Mouse (Mus musculus): ENCODE measurements around the gene Tmem247. TPM values are rescaled to one million over a fixed set of nuclear protein-coding genes. Genes with fewer than 3 reads are reported as not detected.

Gene Tmem247
- not detected in 2 replicates for polyA plus RNA-seq (2015; fragmentation: Nextera tagmentation; extraction: Ambion mirVana)

- ATAC-seq (ENCODE audit: low FRiP score, low read depth): no peak
Observed at GRCm38 (mm10) chr17:86917048-86917447, at the start of gene Tmem247. Gene Tmem247 (plus strand): TSS chr17:86917348.

GRCm38 (mm10) chr17:86870586-86870985, 46.6 kb upstream of the Tmem247 start:
- H3K4me2 ChIP-seq (replicated peaks): no peak overlapping the region
- H3K27me3 ChIP-seq: no peaks in the 10 kb centered on the region
- no peak for ATAC-seq (ENCODE audit: low FRiP score, low read depth)
- no peaks in the 10 kb centered on the region for H3K9me3 ChIP-seq
- no peaks in the 10 kb centered on the region for H3K4me1 ChIP-seq
- no peak overlapping the region for H3K27ac ChIP-seq
- H3K9ac ChIP-seq: no peak overlapping the region
- 61% methylated on average over 8 of the region's 8 CpGs for WGBS
- H3K36me3 ChIP-seq: no peaks in the 10 kb centered on the region
- H3K4me3 ChIP-seq: no peak overlapping the region

More at GRCm38 (mm10) chr17:86917048-86917447, at the start of gene Tmem247:
- no peak within 1 kb of the TSS for H3K4me3 ChIP-seq
- H3K4me2 ChIP-seq (replicated peaks): no peak within 1 kb of the TSS
- no peaks in the 10 kb centered on the region for H3K36me3 ChIP-seq
- H3K9me3 ChIP-seq: peaks cover 6% of the 10 kb centered on the region; the same call in 1 of the 2 replicates
- H3K27me3 ChIP-seq: no peaks in the 10 kb centered on the region
- H3K4me1 ChIP-seq: no peaks in the 10 kb centered on the region
- H3K9ac ChIP-seq: no peak within 1 kb of the TSS
- 89% methylated on average over 10 of the region's 10 CpGs for WGBS
- no peak within 1 kb of the TSS for H3K27ac ChIP-seq

GRCm38 (mm10) chr17:86872643-86873042, 44.5 kb upstream of the Tmem247 start:
- no peak overlapping the region for H3K9ac ChIP-seq
- no peak overlapping the region for H3K4me3 ChIP-seq
- H3K9me3 ChIP-seq: no peaks in the 10 kb centered on the region
- WGBS: 68% methylated on average over 6 of the region's 6 CpGs
- H3K27me3 ChIP-seq: no peaks in the 10 kb centered on the region
- ATAC-seq (ENCODE audit: low FRiP score, low read depth): no peak
- no peak overlapping the region for H3K4me2 ChIP-seq (replicated peaks)
- H3K36me3 ChIP-seq: no peaks in the 10 kb centered on the region
- H3K4me1 ChIP-seq: no peaks in the 10 kb centered on the region
- no peak overlapping the region for H3K27ac ChIP-seq

- Histone ChIP-seq H3K4me2 (replicated peaks) (no peak overlapping the region), H3K27me3 (no peaks in the 10 kb centered on the region), H3K36me3 (no peaks in the 10 kb centered on the region), H3K27ac (no peak overlapping the region), H3K9me3 (no peaks in the 10 kb centered on the region), H3K4me3 (no peak overlapping the region), H3K9ac (no peak overlapping the region), H3K4me1 (no peaks in the 10 kb centered on the region)
- 90% methylated on average over 9 of the region's 9 CpGs for WGBS
- no peak for ATAC-seq (ENCODE audit: low FRiP score, low read depth)
Observed at GRCm38 (mm10) chr17:86876940-86877339, 40.2 kb upstream of the Tmem247 start.

- Histone ChIP-seq H3K9ac (no peak overlapping the region), H3K36me3 (no peaks in the 10 kb centered on the region), H3K27ac (no peak overlapping the region), H3K4me1 (no peaks in the 10 kb centered on the region), H3K27me3 (no peaks in the 10 kb centered on the region), H3K4me2 (replicated peaks) (no peak overlapping the region), H3K4me3 (no peak overlapping the region), H3K9me3 (no peaks in the 10 kb centered on the region)
- WGBS: 86% methylated on average over 2 of the region's 2 CpGs
- no peak for ATAC-seq (ENCODE audit: low FRiP score, low read depth)
Observed at GRCm38 (mm10) chr17:86877747-86878146, 39.4 kb upstream of the Tmem247 start.

- 87% methylated on average over 10 of the region's 10 CpGs for WGBS
- no peak for ATAC-seq (ENCODE audit: low FRiP score, low read depth)
Observed at GRCm38 (mm10) chr17:86880056-86880455, 37.1 kb upstream of the Tmem247 start.

GRCm38 (mm10) chr17:86880461-86881044, 36.6 kb upstream of the Tmem247 start:
- H3K9me3 ChIP-seq: no peaks in the 10 kb centered on the region
- no peaks in the 10 kb centered on the region for H3K36me3 ChIP-seq
- ATAC-seq (ENCODE audit: low FRiP score, low read depth): no peak
- H3K4me1 ChIP-seq: no peaks in the 10 kb centered on the region
- H3K27ac ChIP-seq: no peak overlapping the region
- H3K4me2 ChIP-seq (replicated peaks): no peak overlapping the region
- no peak overlapping the region for H3K9ac ChIP-seq
- no peaks in the 10 kb centered on the region for H3K27me3 ChIP-seq
- WGBS: 89% methylated on average over 4 of the region's 4 CpGs
- no peak overlapping the region for H3K4me3 ChIP-seq

More at GRCm38 (mm10) chr17:86880056-86880455, 37.1 kb upstream of the Tmem247 start:
- Histone ChIP-seq H3K9ac (no peak overlapping the region), H3K9me3 (no peaks in the 10 kb centered on the region), H3K27me3 (no peaks in the 10 kb centered on the region), H3K4me2 (replicated peaks) (no peak overlapping the region), H3K4me1 (no peaks in the 10 kb centered on the region), H3K27ac (no peak overlapping the region), H3K36me3 (no peaks in the 10 kb centered on the region), H3K4me3 (no peak overlapping the region)

GRCm38 (mm10) chr17:86895191-86895590, 22.0 kb upstream of the Tmem247 start:
- no peaks in the 10 kb centered on the region for H3K36me3 ChIP-seq
- ATAC-seq (ENCODE audit: low FRiP score, low read depth): no peak
- H3K4me3 ChIP-seq: no peak overlapping the region
- WGBS: 95% methylated on average over 4 of the region's 4 CpGs
- H3K9me3 ChIP-seq: no peaks in the 10 kb centered on the region
- no peaks in the 10 kb centered on the region for H3K4me1 ChIP-seq
- no peaks in the 10 kb centered on the region for H3K27me3 ChIP-seq
- no peak overlapping the region for H3K4me2 ChIP-seq (replicated peaks)
- no peak overlapping the region for H3K27ac ChIP-seq
- H3K9ac ChIP-seq: no peak overlapping the region

GRCm38 (mm10) chr17:86897486-86898165, 19.5 kb upstream of the Tmem247 start:
- Histone ChIP-seq H3K4me1 (no peaks in the 10 kb centered on the region), H3K4me2 (replicated peaks) (no peak overlapping the region), H3K27me3 (no peaks in the 10 kb centered on the region), H3K9ac (no peak overlapping the region), H3K27ac (no peak overlapping the region), H3K4me3 (no peak overlapping the region), H3K9me3 (no peaks in the 10 kb centered on the region), H3K36me3 (no peaks in the 10 kb centered on the region)
- WGBS: 91% methylated on average over 6 of the region's 6 CpGs
- ATAC-seq (ENCODE audit: low FRiP score, low read depth): no peak

GRCm38 (mm10) chr17:86899821-86900220, 17.3 kb upstream of the Tmem247 start:
- 77% methylated on average over 5 of the region's 5 CpGs for WGBS

GRCm38 (mm10) chr17:86900564-86900963, 16.6 kb upstream of the Tmem247 start:
- H3K9ac ChIP-seq: no peak overlapping the region
- WGBS: 67% methylated on average over 5 of the region's 5 CpGs

More at GRCm38 (mm10) chr17:86899821-86900220, 17.3 kb upstream of the Tmem247 start:
- Histone ChIP-seq H3K4me1 (peaks cover 9% of the 10 kb centered on the region), H3K27me3 (no peaks in the 10 kb centered on the region), H3K36me3 (no peaks in the 10 kb centered on the region), H3K27ac (no peak overlapping the region), H3K4me3 (no peak overlapping the region), H3K4me2 (replicated peaks) (no peak overlapping the region), H3K9ac (no peak overlapping the region), H3K9me3 (no peaks in the 10 kb centered on the region)
- ATAC-seq (ENCODE audit: low FRiP score, low read depth): no peak

GRCm38 (mm10) chr17:86902399-86903067, 14.6 kb upstream of the Tmem247 start:
- Histone ChIP-seq H3K36me3 (no peaks in the 10 kb centered on the region), H3K4me1 (peaks cover 21% of the 10 kb centered on the region), H3K9ac (no peak overlapping the region), H3K9me3 (no peaks in the 10 kb centered on the region), H3K4me3 (no peak overlapping the region), H3K27me3 (peaks cover 9% of the 10 kb centered on the region; the same call in 1 of the 2 replicates), H3K27ac (no peak overlapping the region), H3K4me2 (replicated peaks) (no peak overlapping the region)
- no peak for ATAC-seq (ENCODE audit: low FRiP score, low read depth)
- 91% methylated on average over 14 of the region's 14 CpGs for WGBS

More at GRCm38 (mm10) chr17:86900564-86900963, 16.6 kb upstream of the Tmem247 start:
- Histone ChIP-seq H3K36me3 (no peaks in the 10 kb centered on the region), H3K4me2 (replicated peaks) (no peak overlapping the region), H3K9me3 (no peaks in the 10 kb centered on the region), H3K4me1 (peaks cover 16% of the 10 kb centered on the region), H3K27me3 (no peaks in the 10 kb centered on the region), H3K27ac (no peak overlapping the region), H3K4me3 (no peak overlapping the region)
- ATAC-seq (ENCODE audit: low FRiP score, low read depth): no peak
